Mouse (Mus musculus): Measurements from ENCODE around the gene Smg5. TPM values are rescaled to one million over a fixed set of nuclear protein-coding genes. Genes with fewer than 3 reads are reported as not detected.

Gene Smg5
- total and polyA plus RNA-seq, 2 experiments = 14.1 to 36.6 TPM

- H3K4me1 ChIP-seq (ENCODE audit: control insufficient read depth, insufficient read depth, low read length) = peaks cover 14% of the 10 kb centered on the region
These were observed 1.4 kb downstream of the Smg5 start for GRCm38 (mm10) chr3:88337367-88338020.

DNA sequence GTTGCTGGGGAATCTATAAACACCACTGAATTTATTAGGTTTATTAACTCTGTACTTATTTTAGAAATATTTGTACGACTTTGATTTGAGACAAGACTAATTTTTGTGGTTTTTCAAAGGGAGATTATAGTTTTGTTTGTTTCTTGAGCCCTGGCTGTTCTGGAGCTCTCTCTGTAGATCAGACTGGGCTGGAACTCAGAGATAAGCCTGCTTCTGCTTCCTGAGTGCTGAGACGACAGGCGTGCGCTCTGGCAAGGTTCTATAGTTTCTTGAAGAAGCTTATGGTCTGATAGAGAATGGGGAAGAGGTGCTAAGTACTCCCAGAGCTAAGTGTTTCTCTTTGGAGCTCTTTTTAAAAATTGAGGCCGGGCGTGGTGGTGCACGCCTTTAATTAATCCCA is 2.3 kb downstream of the Smg5 start:
- 86% methylated on average over 7 of the region's 7 CpGs for WGBS

More at GRCm38 (mm10) chr3:88337367-88338020, 1.4 kb downstream of the Smg5 start:
- 73% methylated on average over 11 of the region's 11 CpGs for WGBS
- H3K9ac ChIP-seq (ENCODE audit: low read depth, low read length) = 0 out of 2 replicates have a peak overlapping the region, but pooled peaks have one; percentile 17
- H3K27me3 ChIP-seq (ENCODE audit: control insufficient read depth, insufficient read depth, low read length) = no peaks in the 10 kb centered on the region
- no peak for TF ChIP-seq POLR2A (IDR thresholded peaks at IDR 0.05; ENCODE audit: extremely low read depth, insufficient read depth, low read length)
- no peak for TF ChIP-seq CTCF (IDR thresholded peaks at IDR 0.05; ENCODE audit: low read depth, low read length)
- no peak for DNase-seq (ENCODE audit: extremely low read depth, low read depth, low spot score)
- H3K79me2 ChIP-seq (ENCODE audit: control insufficient read depth, insufficient read depth, low read length) = peaks cover 7% of the 10 kb centered on the region; the same call in 1 of the 2 replicates
- no peak overlapping the region for H3K4me3 ChIP-seq (ENCODE audit: insufficient read depth, low read depth, low read length)
- no peak overlapping the region for H3K27ac ChIP-seq (replicated peaks; ENCODE audit: insufficient read depth, low read depth, low read length)
- H3K36me3 ChIP-seq (ENCODE audit: control insufficient read depth, insufficient read depth, low read length) = peaks cover 9% of the 10 kb centered on the region

GRCm38 (mm10) chr3:88339006-88339405 is 2.9 kb downstream of the Smg5 start:
- Histone ChIP-seq H3K79me2 (ENCODE audit: control insufficient read depth, insufficient read depth, low read length) (peaks cover 7% of the 10 kb centered on the region; the same call in 1 of the 2 replicates), H3K4me3 (ENCODE audit: insufficient read depth, low read depth, low read length) (no peak overlapping the region), H3K9ac (ENCODE audit: low read depth, low read length) (no peak overlapping the region), H3K36me3 (ENCODE audit: control insufficient read depth, insufficient read depth, low read length) (peaks cover 24% of the 10 kb centered on the region), H3K27me3 (ENCODE audit: control insufficient read depth, insufficient read depth, low read length) (no peaks in the 10 kb centered on the region), H3K27ac (replicated peaks; ENCODE audit: insufficient read depth, low read depth, low read length) (no peak overlapping the region), H3K4me1 (ENCODE audit: control insufficient read depth, insufficient read depth, low read length) (peaks cover 14% of the 10 kb centered on the region)
- TF ChIP-seq POLR2A (IDR thresholded peaks at IDR 0.05; ENCODE audit: extremely low read depth, insufficient read depth, low read length) (no peak), CTCF (IDR thresholded peaks at IDR 0.05; ENCODE audit: low read depth, low read length) (no peak)
- DNase-seq (ENCODE audit: extremely low read depth, low read depth, low spot score) = peak; percentile 80
- WGBS = 19% methylated on average over 3 of the region's 3 CpGs

More for the DNA sequence above, 2.3 kb downstream of the Smg5 start:
- Histone ChIP-seq H3K9ac (ENCODE audit: low read depth, low read length) (no peak overlapping the region), H3K4me1 (ENCODE audit: control insufficient read depth, insufficient read depth, low read length) (peaks cover 14% of the 10 kb centered on the region), H3K36me3 (ENCODE audit: control insufficient read depth, insufficient read depth, low read length) (peaks cover 18% of the 10 kb centered on the region), H3K27me3 (ENCODE audit: control insufficient read depth, insufficient read depth, low read length) (no peaks in the 10 kb centered on the region), H3K79me2 (ENCODE audit: control insufficient read depth, insufficient read depth, low read length) (peaks cover 7% of the 10 kb centered on the region; the same call in 1 of the 2 replicates), H3K4me3 (ENCODE audit: insufficient read depth, low read depth, low read length) (no peak overlapping the region), H3K27ac (replicated peaks; ENCODE audit: insufficient read depth, low read depth, low read length) (no peak overlapping the region)
- TF ChIP-seq CTCF (IDR thresholded peaks at IDR 0.05; ENCODE audit: low read depth, low read length) = no peak
- TF ChIP-seq POLR2A (IDR thresholded peaks at IDR 0.05; ENCODE audit: extremely low read depth, insufficient read depth, low read length) = no peak
- no peak for DNase-seq (ENCODE audit: extremely low read depth, low read depth, low spot score)

- H3K79me2 ChIP-seq (ENCODE audit: control insufficient read depth, insufficient read depth, low read length) = no peaks in the 10 kb centered on the region
These were observed 14.7 kb downstream of the Smg5 start for GRCm38 (mm10) chr3:88350732-88351131.

GRCm38 (mm10) chr3:88352907-88353306 is 16.8 kb downstream of the Smg5 start:
- H3K9ac ChIP-seq (ENCODE audit: low read depth, low read length) = no peak overlapping the region
- H3K4me3 ChIP-seq (ENCODE audit: insufficient read depth, low read depth, low read length) = no peak overlapping the region
- no peak for DNase-seq (ENCODE audit: extremely low read depth, low read depth, low spot score)
- H3K27me3 ChIP-seq (ENCODE audit: control insufficient read depth, insufficient read depth, low read length) = no peaks in the 10 kb centered on the region
- no peak overlapping the region for H3K27ac ChIP-seq (replicated peaks; ENCODE audit: insufficient read depth, low read depth, low read length)
- TF ChIP-seq POLR2A (IDR thresholded peaks at IDR 0.05; ENCODE audit: extremely low read depth, insufficient read depth, low read length) = no peak
- no peak for TF ChIP-seq CTCF (IDR thresholded peaks at IDR 0.05; ENCODE audit: low read depth, low read length)
- H3K4me1 ChIP-seq (ENCODE audit: control insufficient read depth, insufficient read depth, low read length) = no peaks in the 10 kb centered on the region
- no peaks in the 10 kb centered on the region for H3K79me2 ChIP-seq (ENCODE audit: control insufficient read depth, insufficient read depth, low read length)
- peaks cover 67% of the 10 kb centered on the region for H3K36me3 ChIP-seq (ENCODE audit: control insufficient read depth, insufficient read depth, low read length)
- WGBS = 72% methylated on average over 9 of the region's 9 CpGs

More at GRCm38 (mm10) chr3:88350732-88351131, 14.7 kb downstream of the Smg5 start:
- TF ChIP-seq CTCF (IDR thresholded peaks at IDR 0.05; ENCODE audit: low read depth, low read length) (no peak), POLR2A (IDR thresholded peaks at IDR 0.05; ENCODE audit: extremely low read depth, insufficient read depth, low read length) (no peak)
- Histone ChIP-seq H3K4me3 (ENCODE audit: insufficient read depth, low read depth, low read length) (no peak overlapping the region), H3K27me3 (ENCODE audit: control insufficient read depth, insufficient read depth, low read length) (no peaks in the 10 kb centered on the region), H3K4me1 (ENCODE audit: control insufficient read depth, insufficient read depth, low read length) (no peaks in the 10 kb centered on the region), H3K36me3 (ENCODE audit: control insufficient read depth, insufficient read depth, low read length) (peaks cover 74% of the 10 kb centered on the region), H3K27ac (replicated peaks; ENCODE audit: insufficient read depth, low read depth, low read length) (no peak overlapping the region), H3K9ac (ENCODE audit: low read depth, low read length) (no peak overlapping the region)
- no peak for DNase-seq (ENCODE audit: extremely low read depth, low read depth, low spot score)
- whole genome bisulfite sequencing = 91% methylated on average over 13 of the region's 13 CpGs
